Mouse (Mus musculus): ENCODE data around the gene Gm6034. TPM values are rescaled to one million over a fixed set of nuclear protein-coding genes. Genes with fewer than 3 reads are reported as not detected.

The Gm6034 gene
- polyA plus RNA-seq (2015; fragmentation: Nextera tagmentation; extraction: Ambion mirVana), result not detected in 2 replicates

DNA sequence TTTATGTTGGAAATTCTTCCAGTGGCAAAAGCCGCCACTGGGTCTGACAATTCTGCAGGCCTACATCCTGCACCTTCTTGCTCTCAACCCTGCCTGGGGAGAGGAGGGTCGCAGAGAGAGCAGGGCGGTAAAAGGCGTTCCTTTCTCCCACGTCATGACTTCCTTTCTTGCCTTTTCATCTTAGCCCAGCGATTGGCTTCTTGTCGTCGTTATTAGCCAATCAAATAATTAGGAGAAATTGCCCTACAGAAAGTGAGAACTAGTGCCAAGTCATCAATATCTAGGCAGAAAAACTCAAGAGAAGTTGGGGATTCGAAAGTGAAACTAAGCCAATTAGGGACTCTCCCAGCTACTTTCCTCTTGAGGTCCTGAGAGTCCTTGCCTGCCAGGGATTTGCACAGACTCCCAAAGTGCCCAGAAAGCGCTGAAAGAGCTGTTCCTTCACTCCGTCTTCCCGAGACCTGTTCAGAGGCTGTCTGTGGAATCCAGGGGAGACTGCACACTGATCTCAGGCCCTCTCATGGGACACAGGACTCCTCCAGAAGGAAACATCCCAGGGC is at the start of gene Gm6034, which contains the start of gene H2-T22:
Gene Gm6034 (plus strand): TSS at position 352 of the 560 bp plus-strand sequence.
Gene H2-T22 (minus strand): TSS at position 138 of the 560 bp plus-strand sequence.

DNA sequence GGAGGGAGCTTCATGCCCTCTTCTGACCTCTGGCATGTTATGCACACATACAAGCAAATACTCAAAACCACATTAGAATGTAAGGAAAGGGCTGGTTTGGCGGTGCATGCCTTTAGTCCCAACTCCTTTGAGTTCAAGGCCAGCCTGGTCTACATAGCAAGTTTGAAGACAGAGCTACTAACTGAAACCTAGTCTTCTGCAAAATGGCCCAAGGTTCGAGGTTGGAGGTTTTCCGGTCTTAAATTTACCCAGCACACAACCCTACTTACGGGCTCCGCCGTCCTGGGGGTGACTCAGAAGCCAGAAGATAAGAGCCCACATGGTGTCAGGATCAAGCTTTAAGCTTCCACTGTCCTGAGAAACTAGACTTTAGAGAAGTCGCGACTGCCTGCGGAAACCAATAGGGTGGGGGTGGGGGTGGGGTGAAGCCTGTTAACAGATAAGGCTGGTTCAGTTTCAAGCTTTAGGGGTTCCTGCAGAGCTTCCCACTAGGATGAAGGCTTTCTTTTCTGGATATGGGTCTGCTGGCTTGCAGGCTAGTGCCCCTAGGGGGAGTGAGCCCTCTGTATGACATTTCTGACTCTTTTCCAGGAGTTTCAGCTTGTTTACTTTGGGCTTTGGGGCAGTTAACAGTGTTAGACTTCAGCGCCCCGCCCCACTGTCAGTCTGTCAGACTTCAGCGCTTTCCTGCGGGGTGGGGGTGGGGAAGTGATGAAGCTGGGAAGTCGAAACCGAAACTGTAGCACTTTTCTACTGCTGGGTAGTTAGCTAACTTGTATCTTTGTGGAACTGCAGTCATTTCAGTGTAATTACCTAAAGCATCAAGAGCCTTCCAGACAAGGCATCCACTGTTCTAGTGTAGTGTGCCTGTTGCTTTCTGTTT is 22.3 kb upstream of the Gm6034 start, which contains the start of gene H2-T24:
Gene H2-T24 (minus strand): TSS at position 370 of the 883 bp plus-strand sequence.

DNA sequence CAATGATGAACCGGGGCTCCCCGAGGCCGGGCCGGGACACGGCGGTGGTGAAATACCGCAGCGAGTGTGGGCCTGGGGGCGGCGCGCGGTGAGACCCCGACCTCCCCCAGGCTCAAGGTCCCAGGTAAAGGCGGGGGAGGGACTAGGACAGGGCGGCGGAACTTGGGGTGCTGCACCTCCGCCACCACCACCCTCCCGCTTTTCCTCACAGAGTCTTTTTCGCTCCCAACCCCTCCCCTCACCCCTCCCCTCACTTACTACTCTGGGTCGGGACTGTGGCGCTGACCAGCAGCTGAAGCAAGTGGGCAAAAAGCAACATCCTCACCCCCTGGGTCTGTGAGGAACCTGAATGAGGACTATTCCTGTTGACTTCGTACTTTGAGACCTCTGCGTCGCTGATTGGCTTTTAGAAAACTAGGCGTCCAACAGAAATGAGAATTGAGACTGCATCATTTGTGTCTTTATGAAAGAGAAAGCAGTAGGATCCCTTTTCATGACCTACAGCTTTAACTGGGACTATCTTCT is 10.3 kb upstream of the Gm6034 start, which contains the start of gene H2-T23:
Gene H2-T23 (minus strand): TSS at position 505 of the 525 bp plus-strand sequence.

DNA sequence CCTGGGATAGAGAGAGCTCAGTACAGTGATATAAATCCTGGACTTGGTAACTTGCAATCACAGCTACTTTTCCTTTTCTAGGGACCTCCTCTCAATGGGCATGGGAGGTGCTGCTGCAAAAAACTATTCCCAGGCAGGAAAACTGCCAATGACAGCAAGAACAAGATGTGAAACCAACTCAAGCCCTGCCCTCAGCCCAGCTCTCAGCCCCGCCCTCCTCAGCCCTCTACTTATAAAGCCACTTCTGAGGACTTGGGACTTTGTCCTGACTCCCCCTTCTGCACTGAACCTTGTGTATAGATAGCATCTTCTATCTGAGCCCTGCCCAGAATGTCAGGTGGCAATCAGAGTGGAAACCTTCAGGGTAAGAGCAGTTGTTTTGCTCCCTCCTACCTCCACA is 15.6 kb downstream of the Gm6034 start, which contains the start of gene Gm11127:
Gene Gm11127 (minus strand): TSS at position 10 of the 400 bp plus-strand sequence.

Other genes starting within 250 kb of the Gm6034 start
- gene Ier3, start 221.3 kb upstream of the Gm6034 start, polyA plus RNA-seq (2015; fragmentation: Nextera tagmentation; extraction: Ambion mirVana), result 25.3 and 27.7 TPM in 2 replicates
- 68.5 and 77.6 TPM in 2 replicates for gene Flot1, start 219.7 kb upstream of the Gm6034 start, polyA plus RNA-seq (2015; fragmentation: Nextera tagmentation; extraction: Ambion mirVana)
- gene Tubb5, start 204.7 kb upstream of the Gm6034 start, polyA plus RNA-seq (2015; fragmentation: Nextera tagmentation; extraction: Ambion mirVana), result 177 and 210 TPM in 2 replicates
- 1.5 and 2.0 TPM in 2 replicates for gene Mdc1, start 201.4 kb upstream of the Gm6034 start, polyA plus RNA-seq (2015; fragmentation: Nextera tagmentation; extraction: Ambion mirVana)
- gene Nrm, start 181.6 kb upstream of the Gm6034 start, polyA plus RNA-seq (2015; fragmentation: Nextera tagmentation; extraction: Ambion mirVana), result 23.9 and 27.0 TPM in 2 replicates
- gene Ppp1r18, start 177.4 kb upstream of the Gm6034 start, polyA plus RNA-seq (2015; fragmentation: Nextera tagmentation; extraction: Ambion mirVana), result 15.3 and 21.1 TPM in 2 replicates
- gene Dhx16, start 163.1 kb upstream of the Gm6034 start, polyA plus RNA-seq (2015; fragmentation: Nextera tagmentation; extraction: Ambion mirVana), result 11.4 and 12.8 TPM in 2 replicates
- gene 2310061I04Rik, start 145.5 kb upstream of the Gm6034 start, polyA plus RNA-seq (2015; fragmentation: Nextera tagmentation; extraction: Ambion mirVana), result 51.1 and 65.0 TPM in 2 replicates
- 13.1 and 13.8 TPM in 2 replicates for gene Atat1, start 132.9 kb upstream of the Gm6034 start, polyA plus RNA-seq (2015; fragmentation: Nextera tagmentation; extraction: Ambion mirVana)
- gene Mrps18b, start 126.6 kb upstream of the Gm6034 start, polyA plus RNA-seq (2015; fragmentation: Nextera tagmentation; extraction: Ambion mirVana), result 73.1 and 80.9 TPM in 2 replicates
- 17.9 and 26.3 TPM in 2 replicates for gene Ppp1r10, start 126.5 kb upstream of the Gm6034 start, polyA plus RNA-seq (2015; fragmentation: Nextera tagmentation; extraction: Ambion mirVana)
- gene Abcf1, start 73.2 kb upstream of the Gm6034 start, polyA plus RNA-seq (2015; fragmentation: Nextera tagmentation; extraction: Ambion mirVana), result 62.2 and 75.8 TPM in 2 replicates
- 23.3 and 25.8 TPM in 2 replicates for gene Gnl1, start 63.1 kb upstream of the Gm6034 start, polyA plus RNA-seq (2015; fragmentation: Nextera tagmentation; extraction: Ambion mirVana)
- 8.5 and 10.2 TPM in 2 replicates for gene Prr3, start 62.7 kb upstream of the Gm6034 start, polyA plus RNA-seq (2015; fragmentation: Nextera tagmentation; extraction: Ambion mirVana)
- gene H2-T24, start 22.4 kb upstream of the Gm6034 start, polyA plus RNA-seq (2015; fragmentation: Nextera tagmentation; extraction: Ambion mirVana), result 1.8 TPM in 2 replicates
- gene H2-T23, start 10.1 kb upstream of the Gm6034 start, polyA plus RNA-seq (2015; fragmentation: Nextera tagmentation; extraction: Ambion mirVana), result 10.8 and 13.2 TPM in 2 replicates
- gene H2-T22, start 214 bp upstream of the Gm6034 start, polyA plus RNA-seq (2015; fragmentation: Nextera tagmentation; extraction: Ambion mirVana), result 11.7 and 13.4 TPM in 2 replicates
- 0.12 TPM in 1 of 2 replicates, not detected in the other for gene Gm11127, start 15.4 kb downstream of the Gm6034 start, polyA plus RNA-seq (2015; fragmentation: Nextera tagmentation; extraction: Ambion mirVana)
- not detected in 2 replicates for gene Gm19684, start 78.7 kb downstream of the Gm6034 start, polyA plus RNA-seq (2015; fragmentation: Nextera tagmentation; extraction: Ambion mirVana)
- gene Gm7030, start 86.5 kb downstream of the Gm6034 start, polyA plus RNA-seq (2015; fragmentation: Nextera tagmentation; extraction: Ambion mirVana), result not detected in 2 replicates
- gene Gm8909, start 125.6 kb downstream of the Gm6034 start, polyA plus RNA-seq (2015; fragmentation: Nextera tagmentation; extraction: Ambion mirVana), result not detected in 2 replicates
- gene H2-T3, start 147.3 kb downstream of the Gm6034 start, polyA plus RNA-seq (2015; fragmentation: Nextera tagmentation; extraction: Ambion mirVana), result not detected in 2 replicates
- 61.5 and 64.7 TPM in 2 replicates for gene Rpp21, start 215.1 kb downstream of the Gm6034 start, polyA plus RNA-seq (2015; fragmentation: Nextera tagmentation; extraction: Ambion mirVana)
- 4.5 and 4.9 TPM in 2 replicates for gene Trim39, start 229.3 kb downstream of the Gm6034 start, polyA plus RNA-seq (2015; fragmentation: Nextera tagmentation; extraction: Ambion mirVana)
- gene H2-M10.2, start 243.5 kb downstream of the Gm6034 start, polyA plus RNA-seq (2015; fragmentation: Nextera tagmentation; extraction: Ambion mirVana), result not detected in 2 replicates

Data from skeletal muscle tissue, postnatal 0 days (tissue).